Mouse (Mus musculus) heart, embryonic 11.5 days (tissue): ENCODE measurements around the gene Tescl. TPM values are rescaled to one million over a fixed set of nuclear protein-coding genes. Genes with fewer than 3 reads are reported as not detected.
A peak's percentile ranks its signal among the peaks of the same experiment; 100 is the strongest.

Experiments
- ATAC-seq: fragments of 200-750 bp; cut with Nextera tagmentation; replicated peaks from 2 replicates; pipeline ENCODE4 v1.8.0; 2017; ENCODE audit warnings: moderate library complexity; ENCODE audit not compliant: insufficient number of reproducible peaks, low FRiP score, low TSS enrichment
- H3K27ac ChIP-seq: fragments of 300-500 bp; sonication (generic); 2 replicates; pipeline ENCODE4 v1.5.1; 2014; ENCODE audit warnings: mild to moderate bottlenecking, low read depth, low read length
- H3K27me3 ChIP-seq: fragments of 300-500 bp; sonication (generic); 2 replicates; pipeline ENCODE4 v1.6.1; 2014; ENCODE audit warnings: mild to moderate bottlenecking, low read length, mixed read lengths; ENCODE audit not compliant: control insufficient read depth, insufficient read depth
- H3K36me3 ChIP-seq: fragments of 300-500 bp; sonication (generic); 2 replicates; pipeline ENCODE4 v1.6.1; 2014; ENCODE audit warnings: mild to moderate bottlenecking, low read length, moderate library complexity, mixed read lengths; ENCODE audit not compliant: control insufficient read depth, insufficient read depth
- H3K4me1 ChIP-seq: fragments of 300-500 bp; sonication (generic); 2 replicates; pipeline ENCODE4 v1.6.1; 2014; ENCODE audit warnings: low read length; ENCODE audit not compliant: control insufficient read depth, insufficient read depth
- H3K4me2 ChIP-seq: fragments of 300-500 bp; sonication (generic); 2 replicates; pipeline ENCODE4 v1.6.1; 2014; ENCODE audit warnings: mild to moderate bottlenecking, moderate library complexity
- H3K4me3 ChIP-seq: fragments of 300-500 bp; sonication (generic); 2 replicates; pipeline ENCODE4 v1.5.1; 2014; ENCODE audit warnings: low read depth, low read length
- H3K9ac ChIP-seq: fragments of 300-500 bp; sonication (generic); 2 replicates; pipeline ENCODE4 v1.6.1; 2014; ENCODE audit warnings: mild to moderate bottlenecking, low read depth, low read length, moderate library complexity
- H3K9me3 ChIP-seq: fragments of 300-500 bp; sonication (generic); replicated peaks from 2 replicates; pipeline ENCODE4 v1.6.1; 2016; ENCODE audit warnings: low read length; ENCODE audit not compliant: control insufficient read depth
- WGBS: fragments of 180-500 bp; shearing (Covaris S2); extraction: QIAGEN DNeasy Blood & Tissue Kit; methylation state at CpG from one replicate; pipeline ENCODE4 v1.1.7; 2014; ENCODE audit not compliant: insufficient replicate concordance; 5-methylcytosine and 5-hydroxymethylcytosine counted together
- polyA plus RNA-seq: library from polyadenylated mRNA; unstranded; fragments of >200 nt; fragmentation: Nextera tagmentation; extraction: Ambion mirVana; gene quantifications from 2 replicates; pipeline ENCODE4 v1.2.1, GENCODE M21; 2014

Tescl gene
- polyA plus RNA-seq, 1 experiment from 2014 or later: not detected

- Histone ChIP-seq H3K4me2 (peak overlapping the region; percentile 62), H3K9me3 (peaks cover 6% of the 10 kb centered on the region; the same call in 1 of the 2 replicates), H3K27me3 (no peaks in the 10 kb centered on the region), H3K9ac (peak overlapping the region; percentile 56; the same call in 1 of the 2 replicates), H3K4me3 (peak overlapping the region; percentile 26), H3K4me1 (no peaks in the 10 kb centered on the region), H3K27ac (no peak overlapping the region), H3K36me3 (no peaks in the 10 kb centered on the region)
- WGBS: 5% methylated on average over 13 of the region's 13 CpGs
- no peak for ATAC-seq
Observed at GRCm38 (mm10) chr7:24325675-24326128, 8.0 kb downstream of the Tescl start.

- H3K9ac ChIP-seq: no peak overlapping the region
- no peak overlapping the region for H3K27ac ChIP-seq
- peaks cover 6% of the 10 kb centered on the region; the same call in 1 of the 2 replicates for H3K9me3 ChIP-seq
- H3K36me3 ChIP-seq: no peaks in the 10 kb centered on the region
- H3K4me1 ChIP-seq: no peaks in the 10 kb centered on the region
- 80% methylated on average over 6 of the region's 6 CpGs for WGBS
- no peak for ATAC-seq
- H3K27me3 ChIP-seq: no peaks in the 10 kb centered on the region
- H3K4me3 ChIP-seq: no peak overlapping the region
- peak overlapping the region; percentile 62 for H3K4me2 ChIP-seq
Observed at GRCm38 (mm10) chr7:24325197-24325596, 8.5 kb downstream of the Tescl start.

- no peaks in the 10 kb centered on the region; the same call in 1 of the 2 replicates for H3K27me3 ChIP-seq
- H3K36me3 ChIP-seq: no peaks in the 10 kb centered on the region
- H3K4me3 ChIP-seq: no peak overlapping the region
- WGBS: 66% methylated on average over 4 of the region's 4 CpGs
- no peak overlapping the region for H3K9ac ChIP-seq
- peaks cover 6% of the 10 kb centered on the region; the same call in 1 of the 2 replicates for H3K9me3 ChIP-seq
- no peak for ATAC-seq
- H3K27ac ChIP-seq: no peak overlapping the region
- H3K4me1 ChIP-seq: no peaks in the 10 kb centered on the region
- H3K4me2 ChIP-seq: no peak overlapping the region
Observed at GRCm38 (mm10) chr7:24322593-24322992, 11.1 kb downstream of the Tescl start.

GRCm38 (mm10) chr7:24318942-24319341, 14.8 kb downstream of the Tescl start:
- H3K36me3 ChIP-seq: no peaks in the 10 kb centered on the region
- peaks cover 1% of the 10 kb centered on the region; the same call in 1 of the 2 replicates for H3K9me3 ChIP-seq
- H3K4me1 ChIP-seq: no peaks in the 10 kb centered on the region; the same call in 1 of the 2 replicates
- no peak overlapping the region for H3K27ac ChIP-seq
- H3K4me3 ChIP-seq: no peak overlapping the region
- H3K27me3 ChIP-seq: no peaks in the 10 kb centered on the region; the same call in 1 of the 2 replicates
- ATAC-seq: no peak
- no peak overlapping the region for H3K4me2 ChIP-seq
- WGBS: 66% methylated on average over 6 of the region's 6 CpGs
- no peak overlapping the region for H3K9ac ChIP-seq

DNA sequence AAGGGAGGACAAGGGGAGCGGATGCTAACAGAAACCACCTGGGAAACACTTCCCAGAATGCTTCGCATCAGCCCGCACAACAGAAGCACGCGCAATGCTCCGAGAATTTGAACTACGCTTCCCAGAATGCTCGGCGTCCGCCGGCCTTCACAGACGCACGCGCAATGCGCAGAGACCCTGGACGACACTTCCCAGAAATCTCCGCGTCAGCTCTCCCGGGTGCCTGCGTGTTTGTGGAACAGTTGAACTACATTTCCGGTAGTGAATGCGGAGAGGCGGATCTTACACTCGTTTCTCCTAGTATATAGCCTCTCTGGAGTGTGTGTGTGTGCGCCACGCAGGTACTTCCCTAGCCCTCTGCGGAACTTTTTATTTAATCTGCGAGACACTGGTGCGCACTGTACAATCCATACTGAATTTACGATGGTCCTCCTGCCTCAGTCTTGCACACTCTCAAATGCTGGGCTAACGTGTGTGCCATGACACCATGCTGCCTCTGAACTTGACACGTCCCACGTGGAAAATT, 17.1 kb downstream of the Tescl start, which contains the start of gene Zfp94:
Gene Zfp94 (minus strand): TSS at position 100 of the 526 bp plus-strand sequence.
- WGBS: 1% methylated on average over 33 of the region's 33 CpGs
- Histone ChIP-seq H3K36me3 (0 out of 2 replicates have a peak, but pooled peaks cover under 1% of the 10 kb centered on the region), H3K4me2 (peak within 1 kb of the TSS; percentile 92), H3K4me1 (no peaks in the 10 kb centered on the region; the same call in 1 of the 2 replicates), H3K9ac (peak within 1 kb of the TSS; percentile 71), H3K9me3 (no peaks in the 10 kb centered on the region), H3K27ac (peak within 1 kb of the TSS; percentile 65; the same call in 1 of the 2 replicates), H3K27me3 (no peaks in the 10 kb centered on the region; the same call in 1 of the 2 replicates), H3K4me3 (peak within 1 kb of the TSS; percentile 61)
- peak; percentile 94 for ATAC-seq

DNA sequence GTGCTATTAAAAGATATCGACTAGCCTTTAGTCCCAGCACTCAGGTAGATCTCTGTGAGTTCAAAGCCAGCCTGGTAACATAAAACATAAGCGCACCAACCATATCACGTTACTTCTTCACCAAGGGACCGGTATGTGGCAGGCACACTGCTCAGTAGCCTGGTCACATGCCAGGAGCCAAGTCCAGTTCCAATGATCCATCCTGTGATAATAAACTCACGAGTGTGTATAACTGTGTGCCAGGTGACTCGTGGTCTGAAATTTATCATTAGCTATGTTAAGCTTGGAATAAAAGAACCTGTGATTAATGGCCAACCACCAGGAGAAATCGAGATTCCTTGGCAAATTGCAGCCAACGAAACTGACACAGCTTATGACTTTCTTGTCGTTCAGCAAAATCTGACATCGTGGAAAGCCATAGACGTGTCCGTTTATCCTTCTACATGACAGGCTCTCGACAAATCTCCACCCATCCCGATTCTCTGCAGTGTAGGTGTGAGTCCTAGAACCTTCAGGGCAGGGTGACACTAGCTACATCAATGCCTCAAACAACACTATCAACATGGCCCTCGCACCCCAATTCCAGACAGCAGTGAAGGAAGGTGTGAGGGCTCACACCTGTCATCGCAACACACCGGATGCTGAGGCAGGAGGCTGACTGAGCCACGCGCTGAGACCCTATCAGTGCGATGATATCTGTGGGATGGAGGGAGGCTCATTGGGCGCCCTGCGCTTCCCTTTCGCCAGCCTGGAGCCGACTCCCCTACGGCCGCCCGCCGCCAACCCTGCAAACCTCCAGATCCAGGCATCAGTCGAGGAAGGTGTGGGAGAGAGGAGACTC, 17.8 kb downstream of the Tescl start:
- H3K4me1 ChIP-seq: no peaks in the 10 kb centered on the region; the same call in 1 of the 2 replicates
- H3K27me3 ChIP-seq: no peaks in the 10 kb centered on the region; the same call in 1 of the 2 replicates
- no peak overlapping the region for H3K27ac ChIP-seq
- peak overlapping the region; percentile 70 for H3K9ac ChIP-seq
- 28% methylated on average over 29 of the region's 29 CpGs for WGBS
- peak overlapping the region; percentile 92 for H3K4me2 ChIP-seq
- ATAC-seq: no peak
- peak overlapping the region; percentile 61 for H3K4me3 ChIP-seq
- H3K9me3 ChIP-seq: no peaks in the 10 kb centered on the region
- H3K36me3 ChIP-seq: 0 out of 2 replicates have a peak, but pooled peaks cover 3% of the 10 kb centered on the region

GRCm38 (mm10) chr7:24300771-24301282, 32.9 kb downstream of the Tescl start, which contains the start of gene Zfp61:
TSS of gene Zfp61 (minus strand) at chr7:24301232.
- peak within 1 kb of the TSS; percentile 57; the same call in 1 of the 2 replicates for H3K27ac ChIP-seq
- 3% methylated on average over 13 of the region's 13 CpGs for WGBS

DNA sequence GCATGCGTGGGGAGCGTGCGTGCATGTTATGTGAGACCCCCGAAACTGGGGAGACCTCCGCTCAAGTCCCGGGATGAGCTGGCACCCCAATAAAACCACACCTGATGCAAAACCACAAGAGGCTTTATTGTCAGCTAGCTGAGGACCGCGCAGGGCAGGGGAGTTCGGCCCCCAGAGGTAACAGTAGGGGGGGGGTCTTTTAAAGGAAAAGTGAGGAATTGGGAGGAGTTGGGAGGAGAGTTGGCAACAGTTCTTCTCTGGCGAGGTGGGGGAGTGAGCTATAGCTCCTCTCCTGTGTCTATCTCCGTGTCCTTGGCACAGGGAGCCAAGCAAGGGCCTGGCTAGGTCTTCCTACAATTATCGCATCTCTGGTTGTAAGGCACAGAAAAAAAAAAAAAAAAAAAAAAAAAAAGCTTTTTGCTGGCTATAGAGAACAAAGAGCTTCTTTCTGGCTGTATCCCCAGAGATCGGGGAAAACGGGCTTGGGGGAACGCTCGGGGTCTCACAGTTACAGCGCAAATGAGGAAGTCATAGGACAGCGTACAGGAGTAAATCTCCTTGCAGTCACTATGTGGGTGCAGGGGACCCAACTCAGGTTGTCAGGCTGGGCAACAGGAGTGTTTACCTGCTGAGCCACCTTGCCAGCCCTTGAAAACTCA, 33.8 kb downstream of the Tescl start:
- peak overlapping the region; percentile 93 for H3K4me2 ChIP-seq
- peaks cover 6% of the 10 kb centered on the region; the same call in 1 of the 2 replicates for H3K4me1 ChIP-seq
- no peak; the same call in 1 of the 2 replicates for ATAC-seq
- H3K27me3 ChIP-seq: no peaks in the 10 kb centered on the region
- peaks cover 16% of the 10 kb centered on the region for H3K36me3 ChIP-seq
- H3K27ac ChIP-seq: no peak overlapping the region
- WGBS: under 1% methylated on average over 18 of the region's 18 CpGs
- no peaks in the 10 kb centered on the region for H3K9me3 ChIP-seq
- H3K4me3 ChIP-seq: peak overlapping the region; percentile 80
- peak overlapping the region; percentile 63 for H3K9ac ChIP-seq

More at GRCm38 (mm10) chr7:24300771-24301282, 32.9 kb downstream of the Tescl start, which contains the start of gene Zfp61:
- ATAC-seq: peak; percentile 71; the same call in 1 of the 2 replicates
- H3K4me3 ChIP-seq: peak within 1 kb of the TSS; percentile 80
- peaks cover 6% of the 10 kb centered on the region; the same call in 1 of the 2 replicates for H3K4me1 ChIP-seq
- H3K9ac ChIP-seq: peak within 1 kb of the TSS; percentile 63
- H3K27me3 ChIP-seq: no peaks in the 10 kb centered on the region
- H3K36me3 ChIP-seq: peaks cover 7% of the 10 kb centered on the region; the same call in 1 of the 2 replicates
- H3K9me3 ChIP-seq: no peaks in the 10 kb centered on the region
- H3K4me2 ChIP-seq: peak within 1 kb of the TSS; percentile 93
